Mouse (Mus musculus) embryonic fibroblast, embryonic 13.5 days (primary cell): ENCODE measurements around the gene Fam124a.

Experiments
- CTCF ChIP-seq: IDR thresholded peaks from 2 replicates; pipeline ENCODE4 v1.5.1; 2011; ENCODE audit warnings: mild to moderate bottlenecking, control low read depth, low read length, moderate library complexity, borderline replicate concordance; ENCODE audit not compliant: insufficient read depth
- POLR2A ChIP-seq: IDR thresholded peaks from 2 replicates; pipeline ENCODE4 v1.6.1; 2011; ENCODE audit warnings: low read depth, mild to moderate bottlenecking, control low read depth, low read length, moderate library complexity

- TF ChIP-seq POLR2A, result no peak
- TF ChIP-seq CTCF, result no peak
Measured at GRCm38 (mm10) chr14:62570299-62570698, 14.8 kb downstream of the Fam124a start.
